Mouse (Mus musculus): ENCODE results near the gene Gpr157. TPM values are rescaled to one million over a fixed set of nuclear protein-coding genes. Genes with fewer than 3 reads are reported as not detected.

Gene Gpr157
- polyA plus RNA-seq, 1 experiment from 2014 or later = 0.68 TPM

GRCm38 (mm10) chr4:150049157-150049513, 38.0 kb upstream of the Gpr157 start:
- Histone ChIP-seq H3K27me3 (ENCODE audit: control insufficient read depth, insufficient read depth, low read length) (peaks cover 30% of the 10 kb centered on the region), H3K36me3 (ENCODE audit: control insufficient read depth, insufficient read depth, low read length) (no peaks in the 10 kb centered on the region), H3K4me1 (replicated peaks; ENCODE audit: control insufficient read depth, insufficient read depth, low read length) (peaks cover 12% of the 10 kb centered on the region), H3K9me3 (ENCODE audit: control insufficient read depth, low read length) (no peaks in the 10 kb centered on the region), H3K9ac (ENCODE audit: low read depth, low read length) (no peak overlapping the region; the same call in 1 of the 2 replicates), H3K27ac (ENCODE audit: low read depth, low read length) (no peak overlapping the region), H3K4me2 (replicated peaks; ENCODE audit: low read depth, low read length) (peak overlapping the region; percentile 85), H3K4me3 (ENCODE audit: low read depth, low read length) (peak overlapping the region; percentile 44)
- DNase-seq (ENCODE audit: low spot score) = no peak
- WGBS = 19% methylated on average over 15 of the region's 15 CpGs
- no peak for ATAC-seq (ENCODE audit: low FRiP score)

DNA sequence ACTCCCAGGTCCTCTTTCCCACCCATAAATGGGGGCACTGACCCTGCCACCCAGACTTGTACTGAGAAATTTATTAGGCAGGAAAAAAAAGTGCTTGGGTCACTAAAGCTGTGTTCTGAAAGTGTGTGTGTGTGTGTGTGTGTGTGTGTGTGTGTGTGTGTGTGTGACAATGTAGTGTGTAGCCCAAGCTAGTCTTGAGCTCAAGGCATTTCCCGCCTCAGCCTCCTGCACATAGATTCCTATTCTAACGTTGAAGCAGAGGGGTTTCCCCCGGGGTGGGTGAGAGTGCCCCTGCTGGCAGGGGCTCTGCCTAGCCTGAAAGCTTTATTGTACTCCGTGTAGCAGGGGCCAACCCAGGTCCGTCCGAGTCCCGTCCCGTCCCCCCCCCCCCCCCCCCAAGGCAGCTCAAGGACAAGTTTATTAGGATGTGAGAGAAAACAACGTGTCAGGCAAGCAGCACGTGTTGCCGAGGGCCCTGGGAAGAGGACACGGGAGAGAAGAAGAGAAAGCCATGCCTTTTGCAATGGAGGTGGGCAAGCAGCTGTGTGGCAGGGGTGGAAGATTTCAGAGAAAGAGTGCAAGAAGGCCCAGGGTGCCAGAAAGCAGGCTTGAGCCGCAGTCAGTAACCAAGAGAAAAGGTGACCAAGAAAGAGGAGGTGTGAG, 37.5 kb upstream of the Gpr157 start:
- ATAC-seq (ENCODE audit: low FRiP score) (no peak), DNase-seq (ENCODE audit: low spot score) (no peak)
- H3K9ac ChIP-seq (ENCODE audit: low read depth, low read length) = no peak overlapping the region
- peaks cover 30% of the 10 kb centered on the region for H3K27me3 ChIP-seq (ENCODE audit: control insufficient read depth, insufficient read depth, low read length)
- no peak overlapping the region for H3K4me2 ChIP-seq (replicated peaks; ENCODE audit: low read depth, low read length)
- H3K4me1 ChIP-seq (replicated peaks; ENCODE audit: control insufficient read depth, insufficient read depth, low read length) = peaks cover 12% of the 10 kb centered on the region
- H3K9me3 ChIP-seq (ENCODE audit: control insufficient read depth, low read length) = no peaks in the 10 kb centered on the region
- H3K4me3 ChIP-seq (ENCODE audit: low read depth, low read length) = no peak overlapping the region
- H3K27ac ChIP-seq (ENCODE audit: low read depth, low read length) = no peak overlapping the region
- 24% methylated on average over 13 of the region's 13 CpGs for WGBS
- H3K36me3 ChIP-seq (ENCODE audit: control insufficient read depth, insufficient read depth, low read length) = no peaks in the 10 kb centered on the region

GRCm38 (mm10) chr4:150051514-150051913, 35.7 kb upstream of the Gpr157 start:
- DNase-seq (ENCODE audit: low spot score) (no peak), ATAC-seq (ENCODE audit: low FRiP score) (no peak)
- Histone ChIP-seq H3K27me3 (ENCODE audit: control insufficient read depth, insufficient read depth, low read length) (peaks cover 28% of the 10 kb centered on the region), H3K4me2 (replicated peaks; ENCODE audit: low read depth, low read length) (no peak overlapping the region), H3K9me3 (ENCODE audit: control insufficient read depth, low read length) (no peaks in the 10 kb centered on the region), H3K4me3 (ENCODE audit: low read depth, low read length) (no peak overlapping the region), H3K9ac (ENCODE audit: low read depth, low read length) (no peak overlapping the region), H3K36me3 (ENCODE audit: control insufficient read depth, insufficient read depth, low read length) (no peaks in the 10 kb centered on the region), H3K27ac (ENCODE audit: low read depth, low read length) (no peak overlapping the region), H3K4me1 (replicated peaks; ENCODE audit: control insufficient read depth, insufficient read depth, low read length) (peaks cover 12% of the 10 kb centered on the region)
- WGBS = 74% methylated on average over 8 of the region's 8 CpGs

DNA sequence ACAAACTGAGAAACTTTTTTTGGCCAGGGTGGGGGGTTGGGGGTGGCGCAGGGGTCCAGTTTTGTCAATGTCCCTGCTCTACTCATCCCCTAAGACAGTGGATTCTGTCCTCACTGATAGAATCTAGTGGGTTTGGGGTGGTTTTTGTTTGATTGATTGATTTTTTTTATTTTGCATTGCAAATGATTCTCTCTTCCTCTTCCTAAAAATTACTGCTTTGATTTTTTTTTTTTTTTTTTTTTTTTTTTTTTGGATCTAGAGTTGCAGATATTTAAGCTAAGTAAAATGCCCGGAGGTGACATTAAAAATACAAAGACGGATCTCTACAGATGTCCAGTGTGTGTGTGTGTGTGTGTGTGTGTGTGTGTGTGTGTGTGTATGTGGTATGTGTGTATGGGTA, 34.8 kb upstream of the Gpr157 start:
- no peaks in the 10 kb centered on the region for H3K9me3 ChIP-seq (ENCODE audit: control insufficient read depth, low read length)
- peaks cover 12% of the 10 kb centered on the region for H3K4me1 ChIP-seq (replicated peaks; ENCODE audit: control insufficient read depth, insufficient read depth, low read length)
- peaks cover 26% of the 10 kb centered on the region for H3K27me3 ChIP-seq (ENCODE audit: control insufficient read depth, insufficient read depth, low read length)
- ATAC-seq (ENCODE audit: low FRiP score) = no peak
- no peak overlapping the region for H3K4me3 ChIP-seq (ENCODE audit: low read depth, low read length)
- H3K9ac ChIP-seq (ENCODE audit: low read depth, low read length) = no peak overlapping the region
- DNase-seq (ENCODE audit: low spot score) = no peak
- no peak overlapping the region for H3K4me2 ChIP-seq (replicated peaks; ENCODE audit: low read depth, low read length)
- WGBS = 94% methylated on average over 3 of the region's 3 CpGs
- no peak overlapping the region for H3K27ac ChIP-seq (ENCODE audit: low read depth, low read length)
- H3K36me3 ChIP-seq (ENCODE audit: control insufficient read depth, insufficient read depth, low read length) = no peaks in the 10 kb centered on the region

DNA sequence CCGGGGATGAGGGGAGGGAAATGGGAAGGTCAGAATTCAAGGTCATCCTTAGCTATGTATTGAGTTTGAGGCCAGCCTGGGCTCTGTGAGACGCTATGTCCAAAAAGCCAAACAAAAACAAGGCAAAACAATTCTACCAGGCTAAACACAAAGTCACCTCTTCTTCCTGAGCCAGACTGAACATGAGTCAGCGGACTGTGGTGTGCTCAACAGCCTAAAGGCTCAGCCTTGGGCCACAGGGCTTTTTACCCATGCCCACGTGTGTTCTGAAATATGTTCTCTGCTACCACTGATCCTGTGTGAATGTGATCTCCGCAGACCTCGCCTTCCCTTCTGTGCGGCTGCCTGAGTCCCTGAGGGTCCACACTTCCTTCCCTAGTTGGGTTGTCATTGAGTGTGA, 31.0 kb upstream of the Gpr157 start:
- Histone ChIP-seq H3K4me1 (replicated peaks; ENCODE audit: control insufficient read depth, insufficient read depth, low read length) (no peaks in the 10 kb centered on the region), H3K9me3 (ENCODE audit: control insufficient read depth, low read length) (no peaks in the 10 kb centered on the region), H3K9ac (ENCODE audit: low read depth, low read length) (no peak overlapping the region), H3K4me3 (ENCODE audit: low read depth, low read length) (no peak overlapping the region), H3K27me3 (ENCODE audit: control insufficient read depth, insufficient read depth, low read length) (no peaks in the 10 kb centered on the region), H3K36me3 (ENCODE audit: control insufficient read depth, insufficient read depth, low read length) (no peaks in the 10 kb centered on the region), H3K4me2 (replicated peaks; ENCODE audit: low read depth, low read length) (no peak overlapping the region), H3K27ac (ENCODE audit: low read depth, low read length) (no peak overlapping the region)
- ATAC-seq (ENCODE audit: low FRiP score) = no peak
- no peak for DNase-seq (ENCODE audit: low spot score)
- 88% methylated on average over 7 of the region's 7 CpGs for WGBS

- Histone ChIP-seq H3K27me3 (ENCODE audit: control insufficient read depth, insufficient read depth, low read length) (no peaks in the 10 kb centered on the region), H3K4me3 (ENCODE audit: low read depth, low read length) (no peak overlapping the region), H3K36me3 (ENCODE audit: control insufficient read depth, insufficient read depth, low read length) (no peaks in the 10 kb centered on the region), H3K9me3 (ENCODE audit: control insufficient read depth, low read length) (no peaks in the 10 kb centered on the region), H3K27ac (ENCODE audit: low read depth, low read length) (no peak overlapping the region), H3K4me2 (replicated peaks; ENCODE audit: low read depth, low read length) (no peak overlapping the region), H3K9ac (ENCODE audit: low read depth, low read length) (no peak overlapping the region), H3K4me1 (replicated peaks; ENCODE audit: control insufficient read depth, insufficient read depth, low read length) (no peaks in the 10 kb centered on the region)
- no peak for DNase-seq (ENCODE audit: low spot score)
- WGBS = 93% methylated on average over 12 of the region's 12 CpGs
- ATAC-seq (ENCODE audit: low FRiP score) = no peak
Measured at GRCm38 (mm10) chr4:150057722-150058121, 29.4 kb upstream of the Gpr157 start.

GRCm38 (mm10) chr4:150059841-150060468, 27.2 kb upstream of the Gpr157 start:
- Histone ChIP-seq H3K27ac (ENCODE audit: low read depth, low read length) (no peak overlapping the region), H3K9ac (ENCODE audit: low read depth, low read length) (no peak overlapping the region), H3K27me3 (ENCODE audit: control insufficient read depth, insufficient read depth, low read length) (no peaks in the 10 kb centered on the region), H3K4me3 (ENCODE audit: low read depth, low read length) (no peak overlapping the region), H3K4me2 (replicated peaks; ENCODE audit: low read depth, low read length) (no peak overlapping the region), H3K4me1 (replicated peaks; ENCODE audit: control insufficient read depth, insufficient read depth, low read length) (no peaks in the 10 kb centered on the region), H3K9me3 (ENCODE audit: control insufficient read depth, low read length) (no peaks in the 10 kb centered on the region), H3K36me3 (ENCODE audit: control insufficient read depth, insufficient read depth, low read length) (no peaks in the 10 kb centered on the region)
- no peak for ATAC-seq (ENCODE audit: low FRiP score)
- DNase-seq (ENCODE audit: low spot score) = no peak
- WGBS = 62% methylated on average over 9 of the region's 9 CpGs

DNA sequence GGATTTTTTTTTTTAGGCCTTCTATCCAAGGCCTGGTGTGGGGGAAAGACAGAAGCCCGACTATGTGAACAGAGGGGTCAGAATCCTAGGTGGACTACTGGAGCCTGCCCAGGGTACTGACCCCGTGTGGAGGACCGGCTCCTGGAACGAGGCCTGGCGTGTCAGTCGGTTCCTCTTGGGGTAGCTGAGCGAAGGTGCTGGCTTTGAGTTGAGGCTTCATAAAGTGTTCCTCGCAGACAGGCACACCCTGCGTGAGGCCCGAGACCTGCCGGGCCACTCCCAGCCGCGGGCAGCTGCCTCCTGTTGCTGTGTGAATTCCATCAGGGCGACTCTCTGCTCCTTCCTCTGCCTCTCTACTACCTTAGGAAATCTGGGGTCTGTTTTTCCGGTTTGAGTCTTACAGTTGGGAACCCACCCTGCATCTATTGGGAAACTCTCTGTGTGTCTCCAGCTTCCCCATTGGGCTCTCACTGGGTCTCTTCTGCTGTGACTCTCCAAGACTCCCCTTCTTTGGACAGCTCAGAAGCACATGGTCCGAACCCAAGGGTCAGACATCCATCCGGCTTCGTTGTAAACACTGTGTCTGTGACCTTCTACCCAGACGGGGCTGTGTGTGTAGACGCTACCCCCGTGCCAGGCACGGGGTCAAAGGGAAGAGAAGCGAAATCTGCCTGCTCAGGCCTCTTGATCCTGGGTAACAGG, 26.5 kb upstream of the Gpr157 start:
- H3K4me1 ChIP-seq (replicated peaks; ENCODE audit: control insufficient read depth, insufficient read depth, low read length) = no peaks in the 10 kb centered on the region
- 73% methylated on average over 23 of the region's 23 CpGs for WGBS
- H3K9ac ChIP-seq (ENCODE audit: low read depth, low read length) = no peak overlapping the region
- no peaks in the 10 kb centered on the region for H3K9me3 ChIP-seq (ENCODE audit: control insufficient read depth, low read length)
- no peak for ATAC-seq (ENCODE audit: low FRiP score)
- H3K4me3 ChIP-seq (ENCODE audit: low read depth, low read length) = no peak overlapping the region
- no peaks in the 10 kb centered on the region for H3K27me3 ChIP-seq (ENCODE audit: control insufficient read depth, insufficient read depth, low read length)
- DNase-seq (ENCODE audit: low spot score) = no peak
- H3K27ac ChIP-seq (ENCODE audit: low read depth, low read length) = no peak overlapping the region
- no peak overlapping the region for H3K4me2 ChIP-seq (replicated peaks; ENCODE audit: low read depth, low read length)
- H3K36me3 ChIP-seq (ENCODE audit: control insufficient read depth, insufficient read depth, low read length) = no peaks in the 10 kb centered on the region

All from hindbrain, embryonic 11.5 days (tissue).